Mouse (Mus musculus) embryonic fibroblast, embryonic 13.5 days (primary cell): ENCODE data around the gene Dusp22. TPM values are rescaled to one million over a fixed set of nuclear protein-coding genes. Genes with fewer than 3 reads are reported as not detected.

Source experiments
- H3K27ac ChIP-seq: 2 replicates; pipeline ENCODE4 v1.5.1; 2012; ENCODE audit warnings: low read length, control low read depth, inconsistent platforms; ENCODE audit not compliant: insufficient read depth
- H3K4me1 ChIP-seq: 2 replicates; pipeline ENCODE4 v1.6.1; 2011; ENCODE audit warnings: low read length; ENCODE audit not compliant: control insufficient read depth, insufficient read depth
- H3K4me3 ChIP-seq: 2 replicates; pipeline ENCODE4 v1.5.1; 2011; ENCODE audit warnings: mild to moderate bottlenecking, control low read depth, low read length; ENCODE audit not compliant: insufficient read depth
- CTCF ChIP-seq: IDR thresholded peaks from 2 replicates; pipeline ENCODE4 v1.5.1; 2011; ENCODE audit warnings: mild to moderate bottlenecking, control low read depth, low read length, moderate library complexity, borderline replicate concordance; ENCODE audit not compliant: insufficient read depth
- POLR2A ChIP-seq: IDR thresholded peaks from 2 replicates; pipeline ENCODE4 v1.6.1; 2011; ENCODE audit warnings: low read depth, mild to moderate bottlenecking, control low read depth, low read length, moderate library complexity
- polyA plus RNA-seq: library from polyadenylated mRNA; stranded (reverse); fragments of >200 nt; gene quantifications from 2 replicates; pipeline ENCODE4 v1.2.4, GENCODE M21; 2011; ENCODE audit warnings: low read depth; ENCODE audit not compliant: missing spikeins, insufficient read length

Dusp22 gene
- polyA plus RNA-seq, 1 experiment, result 10.5 TPM

DNA sequence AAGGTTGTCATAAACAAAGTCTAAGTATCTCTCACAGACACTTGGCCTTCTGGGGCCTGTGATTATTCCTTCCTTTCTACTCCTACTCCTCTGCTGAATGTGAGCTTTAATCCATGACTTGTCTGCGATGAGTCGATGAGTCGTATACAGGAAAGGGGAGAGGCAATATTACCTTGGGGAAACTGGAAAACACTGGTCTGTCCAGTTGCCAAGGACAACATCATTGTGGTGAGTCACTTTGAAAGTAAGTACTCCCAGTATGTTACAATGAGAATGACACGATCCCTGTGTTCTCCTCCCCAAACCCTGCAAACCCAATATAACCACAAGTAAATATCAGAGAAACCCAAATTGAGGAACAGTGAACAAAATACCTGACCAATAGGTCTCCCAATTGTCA, 17.7 kb upstream of the Dusp22 start:
- no peak overlapping the region for H3K27ac ChIP-seq
- 0 out of 2 replicates have a peak, but pooled peaks cover 2% of the 10 kb centered on the region for H3K4me1 ChIP-seq
- H3K4me3 ChIP-seq, result no peak overlapping the region
- TF ChIP-seq CTCF, result no peak
- no peak for TF ChIP-seq POLR2A

DNA sequence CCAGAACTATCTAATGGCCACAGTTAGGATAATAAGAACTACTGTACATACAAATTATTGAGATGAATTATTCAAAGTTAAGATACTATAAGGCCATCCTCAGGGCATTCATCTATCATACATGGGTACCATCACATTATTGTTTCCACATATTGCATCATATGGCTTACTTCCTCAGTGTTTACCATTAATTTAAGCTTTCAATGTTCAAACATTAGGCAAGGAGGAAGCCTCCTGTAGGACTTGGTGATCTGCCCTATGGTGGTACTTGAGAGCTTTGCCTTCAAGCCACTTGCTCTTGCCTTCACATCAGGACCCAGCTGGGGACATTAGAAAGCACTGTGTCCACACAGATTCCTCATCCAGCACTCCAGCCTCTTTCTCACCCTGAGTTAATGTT, 11.3 kb upstream of the Dusp22 start:
- TF ChIP-seq POLR2A (no peak), CTCF (no peak)
- Histone ChIP-seq H3K27ac (no peak overlapping the region), H3K4me3 (no peak overlapping the region), H3K4me1 (0 out of 2 replicates have a peak, but pooled peaks cover 2% of the 10 kb centered on the region)

DNA sequence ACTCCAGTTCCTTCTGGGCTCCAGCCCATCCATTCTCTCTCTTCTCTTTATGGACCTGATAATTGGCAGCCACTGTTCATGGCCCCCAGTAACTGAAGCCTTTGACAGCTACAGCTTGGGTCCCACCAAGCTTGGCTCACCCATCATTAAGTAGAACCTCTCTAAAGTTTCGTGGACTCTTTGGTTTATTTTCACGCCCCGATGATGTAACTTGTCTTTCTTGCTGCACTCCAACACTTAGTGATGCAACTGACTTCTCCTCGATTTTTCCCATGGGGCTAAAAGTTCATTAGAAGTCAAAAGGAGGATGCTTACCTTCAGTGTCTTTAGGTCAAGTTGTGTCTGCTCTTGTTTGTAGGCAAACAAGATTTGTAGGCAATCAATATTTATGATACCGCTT, 10.6 kb upstream of the Dusp22 start:
- Histone ChIP-seq H3K27ac (no peak overlapping the region), H3K4me1 (0 out of 2 replicates have a peak, but pooled peaks cover 2% of the 10 kb centered on the region), H3K4me3 (no peak overlapping the region)
- TF ChIP-seq CTCF, result no peak
- TF ChIP-seq POLR2A, result no peak

DNA sequence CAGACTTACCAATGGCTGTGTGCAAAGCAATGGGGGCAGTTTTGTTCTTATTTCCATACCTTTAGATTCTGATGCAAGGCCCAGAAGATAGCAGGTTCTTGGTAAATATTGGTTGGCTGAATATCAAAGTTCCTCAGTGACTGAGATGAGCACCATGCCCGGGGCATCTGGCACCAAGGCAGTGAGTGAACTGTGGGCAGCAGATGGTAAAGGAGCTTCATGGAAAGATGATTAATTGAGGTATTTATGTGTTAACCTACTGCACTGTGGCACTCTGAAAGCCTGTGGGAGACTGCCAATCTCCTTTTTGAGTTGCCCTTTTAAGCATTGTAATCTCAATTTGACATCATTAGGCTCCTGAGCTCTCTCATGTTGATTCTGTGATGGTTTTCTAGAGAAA, 9.1 kb upstream of the Dusp22 start:
- Histone ChIP-seq H3K4me3 (no peak overlapping the region), H3K4me1 (0 out of 2 replicates have a peak, but pooled peaks cover 2% of the 10 kb centered on the region), H3K27ac (no peak overlapping the region)
- no peak for TF ChIP-seq POLR2A
- no peak for TF ChIP-seq CTCF

DNA sequence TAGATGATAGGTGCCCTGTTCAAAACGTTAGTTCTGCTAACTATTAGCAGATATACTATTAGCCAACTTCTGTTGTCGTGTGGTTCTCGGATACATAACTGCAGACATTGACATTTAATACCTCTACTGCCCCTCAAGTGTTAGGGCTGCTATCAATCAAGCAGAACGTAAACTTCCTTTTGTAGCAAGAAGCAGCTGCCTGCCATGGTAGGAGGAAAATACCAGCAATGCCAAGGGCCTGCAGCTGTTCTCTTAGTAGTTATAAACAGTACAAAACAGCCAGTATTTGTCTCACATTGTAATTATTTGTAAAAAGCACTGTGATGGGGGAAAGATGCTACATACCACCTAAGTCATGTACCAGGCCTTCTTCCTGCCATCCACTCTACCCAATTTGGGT, 6.7 kb upstream of the Dusp22 start:
- Histone ChIP-seq H3K4me3 (no peak overlapping the region), H3K4me1 (no peaks in the 10 kb centered on the region)
- TF ChIP-seq CTCF (no peak), POLR2A (no peak)

DNA sequence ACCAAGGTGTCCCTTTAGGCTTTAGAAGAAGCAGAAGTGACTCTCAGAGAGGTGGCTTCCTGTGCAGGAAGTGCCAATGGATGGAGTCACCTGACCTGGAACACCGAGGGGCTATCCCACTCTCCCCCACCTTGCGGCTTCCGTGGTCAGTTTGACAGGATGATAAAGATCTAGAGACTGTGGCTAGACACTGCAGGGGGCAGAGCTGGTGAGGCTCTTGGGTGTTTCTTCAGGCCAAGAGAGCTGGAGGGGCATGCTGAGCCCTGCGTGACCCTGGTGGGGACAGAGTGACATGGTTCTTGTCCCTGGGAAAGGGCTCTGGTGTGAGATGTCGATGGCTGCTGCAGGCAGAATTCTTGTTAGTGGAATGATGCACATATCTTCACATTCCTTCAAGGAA, 5.3 kb upstream of the Dusp22 start:
- H3K4me1 ChIP-seq, result no peaks in the 10 kb centered on the region
- no peak overlapping the region for H3K4me3 ChIP-seq
- no peak for TF ChIP-seq CTCF
- no peak for TF ChIP-seq POLR2A

More for the DNA sequence above, 6.7 kb upstream of the Dusp22 start:
- H3K27ac ChIP-seq, result no peak overlapping the region

DNA sequence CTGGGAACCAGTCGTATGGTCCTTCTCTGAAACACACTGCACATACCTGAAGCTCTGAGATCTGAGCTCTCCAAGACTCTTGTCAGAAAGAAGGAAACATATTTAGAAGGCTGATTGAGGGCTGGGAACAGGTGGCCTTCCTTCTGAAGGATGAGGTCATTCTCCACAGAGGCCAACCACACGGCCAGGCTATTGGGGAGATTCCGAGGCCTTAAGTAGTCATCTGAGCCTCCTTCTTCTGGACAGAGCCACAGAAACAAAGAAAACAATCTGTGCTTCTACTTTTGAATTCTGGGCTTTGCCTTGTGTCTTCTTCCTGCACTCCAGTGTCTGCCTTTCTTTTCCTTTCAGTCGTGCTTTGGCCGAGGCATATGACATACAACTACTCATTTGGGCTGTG, 2.9 kb upstream of the Dusp22 start:
- no peaks in the 10 kb centered on the region; the same call in 1 of the 2 replicates for H3K4me1 ChIP-seq
- H3K4me3 ChIP-seq, result no peak overlapping the region
- TF ChIP-seq POLR2A, result no peak
- no peak for TF ChIP-seq CTCF
- no peak overlapping the region for H3K27ac ChIP-seq

More for the DNA sequence above, 5.3 kb upstream of the Dusp22 start:
- H3K27ac ChIP-seq, result no peak overlapping the region

DNA sequence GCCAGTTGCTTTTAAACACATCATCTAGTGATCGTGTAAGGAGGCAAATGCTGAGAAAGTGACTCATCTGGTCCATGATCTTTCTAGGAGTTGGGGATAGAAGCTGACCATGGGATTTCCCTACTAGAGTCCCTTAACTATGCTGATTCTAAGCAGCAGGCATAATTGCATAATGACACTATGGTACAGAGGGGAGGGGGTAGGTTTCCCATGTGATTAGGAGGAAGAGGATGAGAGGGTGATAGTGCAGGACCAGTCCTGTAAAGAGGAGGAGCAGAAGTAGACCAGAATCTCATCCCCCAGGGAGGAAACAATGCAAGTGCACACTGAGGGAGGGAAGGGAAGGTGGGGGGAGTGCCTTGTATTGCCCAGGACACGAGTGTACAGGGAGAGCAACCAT, 2.0 kb upstream of the Dusp22 start:
- Histone ChIP-seq H3K4me1 (no peaks in the 10 kb centered on the region; the same call in 1 of the 2 replicates), H3K27ac (no peak overlapping the region), H3K4me3 (no peak overlapping the region)
- TF ChIP-seq POLR2A (no peak), CTCF (no peak)

DNA sequence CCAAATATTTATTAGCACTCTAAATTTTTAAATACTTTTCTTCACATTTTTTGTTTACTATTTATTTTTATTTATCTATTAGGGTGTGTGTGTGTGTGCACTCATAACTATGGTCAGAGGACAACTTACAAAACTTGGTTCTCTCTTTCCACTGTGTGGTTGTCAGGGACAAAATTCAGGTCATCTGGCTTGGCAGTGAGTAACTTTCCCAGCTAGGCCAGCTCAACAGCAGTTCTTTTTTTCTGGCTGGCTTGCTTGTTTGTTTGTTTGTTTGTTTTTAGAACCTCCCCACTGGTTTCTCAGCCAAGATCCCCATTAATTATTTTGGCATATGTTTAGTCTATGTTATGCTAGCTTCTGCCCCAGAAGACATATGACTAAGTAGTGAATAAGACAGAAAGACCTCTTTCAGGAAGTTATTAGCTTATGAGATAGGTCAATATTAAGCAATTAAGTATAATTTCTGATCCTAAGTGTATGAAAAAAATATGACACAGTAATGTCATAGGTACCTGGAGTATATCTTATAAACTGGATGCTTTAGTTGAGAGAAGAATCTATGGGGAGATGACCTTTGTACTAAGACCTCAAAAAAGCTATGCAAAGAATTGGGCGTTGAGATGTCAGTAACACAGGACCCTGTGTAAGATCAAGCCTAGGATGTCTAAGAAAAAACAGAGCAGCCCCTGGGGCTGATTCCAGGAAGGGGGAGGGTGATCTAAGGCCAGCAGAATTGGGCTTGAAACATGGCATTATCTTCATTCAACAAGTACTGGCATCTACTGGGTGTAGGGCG, 1.4 kb upstream of the Dusp22 start:
- Histone ChIP-seq H3K27ac (no peak overlapping the region), H3K4me1 (no peaks in the 10 kb centered on the region; the same call in 1 of the 2 replicates), H3K4me3 (no peak overlapping the region)
- no peak for TF ChIP-seq CTCF
- no peak for TF ChIP-seq POLR2A

DNA sequence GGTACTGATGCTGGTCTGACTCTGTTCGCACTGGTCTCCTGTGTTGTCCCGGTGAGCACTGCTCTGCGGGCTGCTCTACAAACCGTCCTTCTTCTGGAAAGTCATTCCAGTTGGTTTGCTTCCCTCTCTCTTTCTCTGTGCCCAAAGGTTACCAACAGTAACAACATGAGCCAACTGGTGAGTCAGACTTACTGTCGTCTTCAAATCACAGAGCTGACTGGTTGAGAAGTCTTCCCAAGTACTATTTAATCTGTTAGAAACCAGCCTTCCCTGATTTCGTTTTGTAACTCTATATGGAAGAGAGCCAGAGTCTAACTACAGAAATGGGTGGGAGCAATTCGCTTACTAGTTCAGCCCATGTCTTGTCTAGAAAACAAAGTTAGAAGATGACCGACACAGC, 5.5 kb downstream of the Dusp22 start:
- no peak overlapping the region for H3K27ac ChIP-seq
- no peaks in the 10 kb centered on the region; the same call in 1 of the 2 replicates for H3K4me1 ChIP-seq
- no peak overlapping the region for H3K4me3 ChIP-seq
- no peak for TF ChIP-seq POLR2A
- TF ChIP-seq CTCF, result no peak
